Mouse (Mus musculus) cerebellum, postnatal 36 days (tissue): Measurements from ENCODE around the gene Trim56.

Experiments
- DNase-seq, 2 experiments: peaks; one replicate each; pipeline ENCODE4 v3.0.0; 2021 to 2022; ENCODE audit warnings: mixed read lengths in 2 of 2

Gene Trim56

GRCm38 (mm10) chr5:137108111-137108510 is 7.9 kb downstream of the Trim56 start:
- no peak for DNase-seq

DNA sequence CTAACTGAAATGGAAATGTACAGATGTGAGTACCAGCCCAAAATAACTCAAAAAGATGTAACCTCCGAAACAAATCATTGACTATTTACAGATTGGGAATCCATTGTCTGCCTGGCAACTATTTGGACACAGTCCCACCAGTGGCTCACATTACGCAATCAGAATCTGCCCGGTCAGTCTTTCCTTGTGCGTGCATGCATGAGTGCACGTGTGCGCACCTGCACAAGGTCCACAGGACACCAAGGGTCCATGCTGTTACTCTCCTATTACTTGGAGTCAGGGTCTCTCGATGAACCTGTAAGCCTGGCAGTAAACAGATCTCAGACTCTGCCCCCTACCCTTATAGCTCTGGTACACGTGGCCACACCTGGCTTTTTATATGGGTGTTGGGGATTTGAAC is 8.3 kb downstream of the Trim56 start:
- DNase-seq: no peak

DNA sequence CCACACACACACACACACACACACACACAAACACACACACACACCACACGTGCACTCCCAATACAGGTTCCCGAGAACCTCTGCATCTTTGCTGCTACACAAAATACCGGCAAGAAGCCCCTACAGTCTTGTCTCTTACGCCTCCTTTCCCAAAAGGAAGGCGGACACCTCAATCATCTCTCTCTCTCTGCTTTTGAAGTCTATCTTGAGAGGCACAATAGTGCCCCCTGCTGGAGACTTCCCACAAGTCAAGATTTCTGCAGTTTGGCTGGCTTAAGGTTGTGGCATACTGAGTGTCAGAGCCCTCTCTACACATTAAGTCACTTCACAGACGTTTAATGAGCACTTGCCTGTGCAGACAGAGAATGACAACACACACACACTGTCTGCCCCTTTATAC is 9.0 kb downstream of the Trim56 start:
- DNase-seq: peak; percentile 85 to 93

DNA sequence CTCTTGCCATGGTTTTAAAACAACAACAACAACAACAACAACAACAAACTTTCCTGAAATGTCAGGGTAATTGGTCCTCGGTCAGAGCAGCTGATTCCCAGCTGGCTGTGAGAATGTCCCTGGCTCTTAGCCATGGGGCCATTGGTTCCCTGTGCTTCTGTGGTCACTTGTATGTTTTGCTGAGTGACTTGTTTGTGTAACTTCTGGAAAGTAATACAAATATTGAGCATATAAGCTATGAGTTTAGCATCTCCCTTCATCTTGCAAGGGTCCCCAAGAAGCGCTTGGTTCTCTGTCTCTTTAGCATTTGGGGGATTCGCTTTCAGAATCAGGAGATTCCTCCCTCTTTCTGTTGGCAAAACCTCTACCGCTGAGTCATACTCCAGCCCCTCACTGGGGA is 9.6 kb downstream of the Trim56 start:
- no peak for DNase-seq

DNA sequence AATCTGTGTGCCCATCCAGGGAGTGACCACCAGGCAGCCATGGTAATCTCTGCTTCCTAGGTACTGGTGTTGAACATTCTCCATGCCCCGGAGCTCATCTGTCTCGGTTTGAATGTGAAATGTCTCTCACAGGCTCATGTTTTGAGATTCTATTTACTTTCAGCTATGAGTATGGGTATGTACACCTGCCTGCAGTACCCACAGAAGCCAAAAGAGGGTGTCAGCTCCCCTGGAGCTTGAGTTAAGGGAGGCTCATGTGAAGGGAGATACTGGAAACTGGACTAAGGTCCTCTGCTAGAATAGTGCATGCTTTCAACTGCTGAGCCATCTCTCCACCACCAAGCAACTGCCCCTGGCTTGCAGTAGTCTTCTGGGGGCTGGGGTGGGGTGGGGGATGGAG is 12.0 kb downstream of the Trim56 start:
- DNase-seq: no peak

- peak; percentile 22 to 30 for DNase-seq
Measured at GRCm38 (mm10) chr5:137102575-137103522, 13.2 kb downstream of the Trim56 start.

DNA sequence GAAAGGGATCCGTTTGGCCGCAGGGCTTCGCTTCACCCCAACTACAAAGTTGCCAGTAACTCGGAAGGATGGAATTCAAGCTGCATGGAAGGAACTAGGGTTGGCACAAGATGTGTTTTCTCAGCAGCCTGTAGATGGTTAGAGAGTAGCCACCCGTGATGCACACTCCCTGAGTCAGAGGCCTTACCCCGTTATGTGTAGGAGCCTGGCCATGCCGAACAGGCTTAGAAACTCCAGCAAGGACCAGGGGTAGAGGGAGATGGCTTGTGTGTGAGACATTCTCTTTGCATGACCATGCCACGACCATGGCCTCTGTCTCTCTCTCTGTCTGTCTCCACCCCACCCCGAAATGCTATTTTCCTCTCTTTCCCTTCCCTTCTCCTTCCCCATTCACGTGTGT is 13.9 kb downstream of the Trim56 start:
- DNase-seq: no peak

DNA sequence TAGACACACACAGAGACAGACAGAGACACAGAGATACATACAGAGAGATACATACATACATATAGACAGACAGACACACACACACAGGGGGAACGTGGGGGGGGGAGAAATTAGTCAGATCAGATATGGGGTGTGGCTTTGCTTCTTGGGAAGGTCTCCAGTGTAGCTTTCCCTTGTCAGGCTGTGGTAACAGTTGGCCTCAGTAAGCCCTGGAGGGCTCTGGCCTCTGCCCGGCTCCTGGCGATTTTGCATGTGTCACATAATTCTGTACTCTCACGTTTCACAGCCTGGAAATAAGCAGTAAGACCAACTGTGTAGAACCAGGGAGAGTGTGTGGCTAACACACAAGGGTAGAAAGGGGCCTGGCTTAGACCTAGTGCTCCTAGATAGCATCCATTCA is 15.3 kb downstream of the Trim56 start:
- DNase-seq: peak; percentile 46 to 53

DNA sequence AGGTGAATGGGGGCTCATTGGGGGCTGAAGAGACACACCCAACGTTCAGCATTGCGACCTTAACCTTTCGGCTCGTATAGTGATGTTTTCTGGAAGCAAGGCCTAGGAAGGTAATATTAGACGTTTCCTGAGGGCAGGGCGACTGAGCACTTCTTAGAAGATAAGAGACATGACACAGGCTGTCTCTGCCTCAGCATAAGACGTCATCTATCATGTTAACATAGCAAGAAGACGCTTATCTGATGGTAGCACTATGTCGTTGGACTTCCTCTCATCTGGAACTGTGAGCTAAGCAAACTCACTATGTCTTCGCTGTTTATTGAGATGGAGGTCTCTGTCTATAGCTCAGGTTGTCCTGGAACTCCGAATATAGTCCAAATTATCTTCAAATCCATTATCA is 17.6 kb downstream of the Trim56 start:
- no peak for DNase-seq

- DNase-seq: no peak
Measured at GRCm38 (mm10) chr5:137096037-137096436, 20.0 kb downstream of the Trim56 start.

GRCm38 (mm10) chr5:137095135-137095534 is 20.9 kb downstream of the Trim56 start:
- DNase-seq: no peak

- no peak for DNase-seq
Measured at GRCm38 (mm10) chr5:137093720-137094119, 22.3 kb downstream of the Trim56 start.

GRCm38 (mm10) chr5:137091560-137091959 is 24.4 kb downstream of the Trim56 start:
- no peak for DNase-seq

GRCm38 (mm10) chr5:137090870-137091269 is 25.1 kb downstream of the Trim56 start:
- no peak for DNase-seq

- DNase-seq: no peak
Measured at GRCm38 (mm10) chr5:137087410-137087809, 28.6 kb downstream of the Trim56 start.

DNA sequence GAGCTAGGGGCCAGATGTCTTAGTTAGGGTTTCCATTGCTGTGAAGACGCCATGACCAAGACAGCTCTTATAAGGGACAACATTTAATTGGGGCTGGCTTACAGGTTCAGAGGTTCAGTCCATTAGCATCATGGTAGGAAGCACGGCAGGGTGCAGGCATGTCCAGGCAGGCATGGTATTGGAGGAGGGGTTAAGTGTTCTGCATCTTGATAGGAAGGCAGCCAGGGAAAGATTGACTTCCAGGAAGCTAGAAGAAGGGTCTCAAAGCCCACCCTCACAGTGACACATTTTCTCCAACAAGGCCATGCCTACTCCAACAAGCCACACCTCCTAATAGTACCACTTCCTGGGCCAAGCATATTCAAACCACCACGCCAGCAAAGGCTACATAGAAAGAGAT is 30.3 kb downstream of the Trim56 start:
- no peak for DNase-seq

- DNase-seq: no peak
Measured at GRCm38 (mm10) chr5:137085021-137085420, 31.0 kb downstream of the Trim56 start.

DNA sequence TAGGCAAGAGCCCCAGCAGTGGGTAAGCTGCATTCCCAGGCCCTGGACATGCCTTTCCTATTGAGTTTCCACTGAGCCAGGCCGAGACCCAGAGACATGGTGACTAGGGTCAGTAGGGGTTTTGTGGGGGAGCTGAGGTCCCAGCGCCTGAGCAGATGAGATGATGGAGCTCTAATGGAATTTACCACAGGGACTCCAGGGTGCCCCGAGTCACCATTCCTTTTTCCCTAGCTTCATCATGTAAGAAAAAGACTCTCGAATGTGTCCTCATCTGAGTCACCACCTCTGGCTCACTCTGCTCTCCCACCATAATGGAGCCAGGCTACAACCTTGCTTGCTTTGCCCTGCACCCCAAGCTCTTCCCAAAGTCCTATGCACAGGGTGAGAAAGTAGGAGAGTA is 33.0 kb downstream of the Trim56 start:
- DNase-seq: no peak

DNA sequence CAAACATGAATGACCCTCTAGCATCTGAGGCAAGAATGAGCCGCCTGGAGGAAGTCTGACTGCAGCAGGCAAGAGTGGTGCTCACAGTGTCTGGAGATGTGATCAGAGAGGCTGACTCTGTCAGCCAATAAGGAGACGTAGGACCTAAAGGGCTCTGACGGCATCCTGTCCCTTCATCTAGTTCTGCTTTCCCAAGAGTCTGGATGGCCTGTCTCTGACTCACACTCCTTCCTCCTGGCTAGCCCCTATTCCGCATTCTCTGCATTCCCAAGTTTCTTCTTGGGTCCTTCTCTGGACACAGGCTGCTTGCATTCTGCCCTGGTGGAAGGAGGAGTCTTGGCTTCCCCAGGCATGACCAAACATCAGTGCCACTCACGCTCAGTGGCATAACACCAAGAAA is 36.2 kb downstream of the Trim56 start:
- no peak for DNase-seq

DNA sequence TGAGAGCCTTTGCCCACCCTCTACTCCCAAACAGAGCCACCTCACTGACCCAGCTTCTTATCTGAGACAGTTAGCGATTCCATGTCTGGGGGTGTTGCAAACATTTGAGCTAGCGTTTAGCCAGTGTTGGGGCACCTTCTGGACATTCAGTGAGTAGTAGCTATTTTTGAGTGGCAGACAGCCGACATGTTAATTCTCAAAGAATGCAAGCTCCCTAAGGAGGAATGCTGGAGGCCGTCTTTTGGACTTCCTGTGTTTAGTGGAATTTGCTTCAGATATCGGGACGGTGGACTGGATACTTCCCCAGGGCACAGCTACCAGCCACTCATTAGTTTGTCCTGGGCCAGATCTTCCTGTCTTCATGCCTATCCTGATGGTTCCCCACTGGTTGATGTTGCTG is 37.4 kb downstream of the Trim56 start:
- no peak for DNase-seq

DNA sequence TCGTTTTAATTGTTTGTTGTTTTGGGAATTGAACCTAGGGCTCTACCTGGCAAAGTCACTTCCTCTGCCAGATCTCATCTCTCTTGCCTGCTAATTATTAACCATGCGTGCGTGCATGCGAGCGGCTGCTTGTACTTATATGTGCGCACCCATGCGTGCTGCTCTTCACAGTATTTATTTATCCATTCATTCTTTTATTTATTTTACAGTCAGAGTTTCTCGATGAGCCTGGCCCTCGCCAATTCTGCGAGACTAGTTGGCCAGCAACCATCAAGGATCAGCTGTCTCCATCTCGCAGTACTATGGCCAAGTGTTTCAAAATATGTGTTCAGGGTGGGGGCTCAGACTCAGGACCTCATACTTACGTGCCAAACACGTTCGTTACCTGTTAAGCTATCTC is 38.0 kb downstream of the Trim56 start:
- no peak for DNase-seq

DNA sequence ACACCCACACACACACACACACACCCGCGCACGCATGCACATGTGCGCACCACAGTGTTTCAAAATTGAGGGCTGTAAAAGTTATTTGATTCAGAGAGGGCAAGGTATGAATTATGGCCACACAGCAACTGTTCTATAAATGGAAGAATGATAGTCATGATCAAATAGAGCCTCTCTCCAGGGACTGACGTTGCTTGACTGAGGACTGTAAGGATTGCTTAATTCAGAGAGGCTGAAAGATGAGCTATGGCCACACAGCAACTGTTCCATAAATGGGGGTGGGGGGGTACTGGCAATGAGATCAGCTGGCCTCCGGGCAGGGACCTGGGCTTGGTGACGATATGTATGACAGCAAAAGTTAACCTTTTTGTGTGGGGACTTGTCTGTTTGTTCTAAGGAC is 38.8 kb downstream of the Trim56 start:
- DNase-seq: no peak

- DNase-seq: peak; percentile 30 to 37
Measured at GRCm38 (mm10) chr5:137076191-137076930, 39.6 kb downstream of the Trim56 start.

GRCm38 (mm10) chr5:137075726-137076125 is 40.3 kb downstream of the Trim56 start:
- DNase-seq: peak; percentile 65 to 72
